Mouse (Mus musculus) frontal cortex, adult (tissue): Measurements from ENCODE around the gene Tti1.
"Not testable (repeated sequence)": the region's sequence is repeated elsewhere in the genome, so short reads cannot be mapped to it uniquely, and the experiment has no call there.

Experiments
- ATAC-seq: cut with Nextera tagmentation; 2 replicates; pipeline ENCODE4 v1.9.2; 2017; ENCODE audit warnings: mild to moderate bottlenecking, moderate library complexity, mixed read lengths; ENCODE audit not compliant: low TSS enrichment

Tti1 gene

DNA sequence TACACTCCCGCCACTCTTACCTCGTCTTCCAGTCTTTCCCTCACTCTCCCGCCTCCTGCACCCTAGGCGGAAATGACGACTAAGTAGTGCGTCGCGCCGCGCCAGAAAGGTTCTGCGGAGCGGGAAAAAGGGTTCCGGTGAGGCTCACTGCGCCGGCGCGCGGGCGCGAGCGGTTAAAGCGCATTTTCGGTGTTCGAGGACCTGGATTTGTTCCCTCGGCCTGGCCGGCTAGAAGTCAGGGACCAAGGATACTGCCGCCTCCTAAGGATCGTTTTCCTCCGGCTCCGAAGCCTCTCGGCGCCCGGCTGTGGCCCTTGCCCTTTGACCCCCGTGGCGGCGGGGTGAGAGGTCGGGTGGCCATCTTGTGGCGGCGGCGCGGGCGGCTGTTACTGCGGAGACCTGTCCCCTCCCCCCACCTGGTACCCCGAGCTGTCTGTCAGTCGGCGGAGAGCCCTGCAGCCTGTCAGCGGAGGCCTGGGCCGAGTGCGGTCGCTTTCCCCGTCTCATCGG lies at the start of gene Tti1, which contains the start of gene Rprd1b:
Tti1 (minus strand) TSS at position 80 of the 510 bp plus-strand sequence.
Rprd1b (plus strand) TSS at position 144 of the 510 bp plus-strand sequence.
- peak; percentile 95 for ATAC-seq

DNA sequence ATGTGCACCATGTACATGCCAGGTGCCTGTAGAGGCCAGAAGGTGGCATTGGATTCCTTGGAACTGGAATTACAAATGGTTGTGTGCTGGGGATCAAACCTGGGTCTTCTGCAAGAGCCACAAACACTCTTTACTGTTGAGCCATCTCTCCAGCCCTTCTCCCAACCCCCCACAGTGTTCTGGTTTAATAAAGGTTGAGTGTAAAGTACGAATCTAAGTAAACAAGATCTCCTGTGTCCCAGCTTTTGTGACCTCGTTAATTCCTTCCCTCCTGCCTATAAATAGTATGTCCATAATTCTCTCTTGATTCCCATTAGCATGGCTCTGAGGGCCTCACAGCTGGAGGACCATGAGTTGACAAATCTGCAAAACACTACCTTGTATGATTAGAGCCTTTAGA lies 49.7 kb upstream of the Tti1 start:
- ATAC-seq = no peak

DNA sequence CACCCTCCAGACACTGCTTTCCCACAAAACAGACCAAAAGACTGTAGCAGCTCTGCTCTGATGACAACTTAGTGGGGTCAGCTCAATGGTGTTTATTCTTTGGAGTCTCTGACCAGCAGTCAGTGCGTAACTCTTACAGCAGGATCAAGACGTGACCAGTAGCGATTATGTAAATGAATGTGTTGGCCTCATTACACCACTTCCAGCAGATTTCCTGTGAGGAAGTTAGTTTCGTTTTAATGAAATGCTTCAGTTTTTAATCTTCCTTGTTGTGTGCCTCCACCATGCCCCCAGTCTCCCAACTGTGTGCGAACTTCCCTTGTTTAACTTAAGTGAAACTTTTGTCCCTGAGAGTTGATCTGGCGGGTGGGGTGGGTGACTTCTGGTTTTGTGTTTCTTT lies 48.5 kb upstream of the Tti1 start:
- no peak for ATAC-seq

DNA sequence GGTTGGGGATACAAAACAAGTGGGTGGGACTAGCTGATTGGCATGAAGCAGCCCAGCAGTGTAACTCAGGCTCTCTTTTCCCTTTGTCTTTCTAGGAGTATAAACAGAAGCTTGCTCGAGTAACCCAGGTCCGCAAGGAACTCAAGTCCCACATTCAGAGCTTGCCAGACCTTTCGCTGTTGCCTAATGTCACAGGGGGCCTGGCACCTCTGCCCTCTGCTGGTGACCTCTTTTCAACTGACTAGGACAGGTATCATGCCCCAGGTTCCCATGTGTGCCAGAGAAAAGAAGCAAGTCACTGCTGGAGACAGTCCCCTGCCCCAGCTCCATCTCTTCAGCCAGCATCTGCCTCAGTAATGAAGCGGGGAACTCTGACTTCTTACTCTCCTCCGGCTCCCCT lies 46.6 kb upstream of the Tti1 start:
- no peak for ATAC-seq

DNA sequence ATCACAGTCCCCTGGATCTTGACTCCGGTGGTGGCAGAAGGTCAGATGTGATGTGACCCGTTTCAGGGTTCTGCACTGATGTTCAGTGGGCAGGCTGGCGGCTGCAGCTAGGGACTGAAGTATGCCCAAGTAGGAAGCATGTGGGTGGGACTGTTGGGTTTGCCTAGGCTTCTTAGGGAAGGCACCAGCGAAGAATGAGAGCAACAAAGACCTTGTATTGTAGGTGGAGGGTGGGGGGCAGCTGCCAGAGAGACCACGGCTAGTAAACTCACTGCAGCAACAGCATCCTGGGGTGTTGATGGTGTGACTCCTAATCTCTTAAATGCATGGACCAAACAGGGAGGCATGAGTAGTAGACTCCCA lies 43.4 kb upstream of the Tti1 start:
- ATAC-seq = peak; percentile 65; the same call in 1 of the 2 replicates

DNA sequence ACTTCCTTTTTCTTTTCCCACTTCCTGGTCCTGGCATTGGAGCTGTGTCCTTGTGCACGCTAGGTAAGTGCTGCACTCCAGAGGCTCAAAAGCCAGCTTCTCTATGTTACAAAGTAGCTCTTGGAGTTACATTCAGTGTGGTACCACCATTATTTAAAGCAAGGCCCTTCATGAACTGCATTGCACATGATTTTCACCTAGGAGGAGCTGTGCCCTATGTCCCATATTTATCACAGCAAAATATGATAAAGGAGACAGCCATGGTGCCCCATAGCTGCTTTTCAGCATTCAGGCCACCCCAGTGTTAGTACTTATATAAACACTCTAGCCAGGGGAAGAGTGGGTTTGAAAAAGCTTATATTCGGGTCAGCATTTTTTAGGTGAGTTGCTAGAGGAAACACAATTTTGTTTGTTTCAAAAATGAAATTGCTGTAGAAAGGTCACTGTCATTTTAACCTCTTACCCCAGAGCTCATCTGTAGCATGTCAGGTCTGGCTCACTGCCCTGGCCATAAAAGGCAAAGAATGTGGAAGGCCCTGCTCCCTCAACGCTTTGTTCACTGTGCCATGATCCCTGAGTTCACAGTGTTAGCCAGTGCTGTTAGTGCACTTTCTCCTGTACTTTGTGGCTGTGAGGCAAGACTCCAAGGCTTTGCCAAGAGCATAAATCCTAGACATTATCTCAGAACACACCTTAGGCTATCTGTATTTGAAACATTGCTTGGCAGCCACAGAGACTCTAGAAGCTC lies 42.8 kb upstream of the Tti1 start:
- ATAC-seq = no peak

DNA sequence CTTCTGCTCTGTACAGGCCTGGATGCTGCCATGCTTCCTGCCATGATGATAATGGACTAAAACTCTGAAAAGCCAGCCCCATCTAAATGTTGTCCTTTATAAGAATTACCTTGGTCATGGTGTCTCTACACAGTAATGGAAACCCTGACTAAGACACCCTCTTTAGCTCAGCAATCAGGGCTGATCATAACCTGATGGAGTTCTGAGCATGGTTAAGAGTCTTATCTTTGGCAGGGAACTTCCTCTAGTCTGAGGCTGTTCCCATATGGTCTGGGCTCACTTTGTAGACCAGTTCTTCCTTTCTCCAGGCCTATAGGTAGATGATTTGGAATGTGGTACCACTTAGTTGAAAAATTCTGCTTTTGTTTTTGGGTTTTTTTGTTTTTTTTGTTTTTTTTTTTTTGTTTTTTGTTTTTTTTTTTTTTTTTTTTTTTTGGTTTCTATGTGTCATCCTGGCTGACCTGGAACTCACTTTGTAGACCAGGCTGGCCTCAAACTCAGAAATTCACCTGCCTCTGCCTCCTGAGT lies 40.3 kb upstream of the Tti1 start:
- no peak for ATAC-seq

DNA sequence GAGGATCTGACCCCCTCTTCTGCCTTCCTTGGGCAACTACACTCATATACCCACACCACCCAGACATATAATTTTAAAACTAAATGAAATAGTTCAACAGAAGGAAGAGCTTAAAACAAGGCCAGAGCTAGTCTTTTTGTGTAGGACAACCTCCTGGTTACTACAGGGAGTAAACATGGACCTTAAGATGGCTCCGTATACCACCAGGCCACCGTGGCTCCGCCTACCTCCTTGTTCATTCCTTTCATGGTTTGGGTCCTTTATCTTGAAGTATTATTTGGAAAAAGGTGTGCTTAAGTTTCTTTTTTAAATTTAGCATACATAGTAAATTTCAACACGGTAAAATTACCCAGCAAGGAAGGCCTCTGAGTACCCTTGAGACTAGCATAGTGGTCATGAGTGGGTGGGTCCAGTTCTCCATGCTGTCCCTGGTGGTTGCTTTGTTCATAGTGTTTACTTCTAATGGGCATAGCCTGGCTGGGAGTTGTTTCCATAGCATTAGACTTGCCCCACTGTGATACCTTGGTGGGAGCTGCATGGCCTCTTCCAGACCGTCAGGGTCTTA lies 39.1 kb upstream of the Tti1 start:
- ATAC-seq = no peak

DNA sequence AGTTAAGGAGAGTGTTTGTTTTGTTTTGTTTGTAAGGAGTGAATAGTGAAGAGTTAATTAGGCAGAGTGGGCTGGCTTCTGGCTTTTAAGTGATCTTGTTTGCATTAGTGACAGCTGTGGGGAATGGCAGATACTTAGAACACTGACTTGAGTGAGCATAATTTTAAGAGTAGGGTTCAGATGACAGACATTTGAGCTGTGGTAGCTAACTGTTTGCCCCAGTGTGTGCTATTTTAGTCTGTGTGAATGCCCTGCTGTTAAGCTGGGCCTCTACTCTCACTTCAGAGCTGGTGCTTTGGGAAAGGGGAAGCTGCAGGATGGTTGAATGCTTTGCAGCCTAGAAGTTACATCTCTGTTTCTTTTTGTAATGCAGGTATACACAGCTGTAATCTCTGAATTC lies 38.2 kb upstream of the Tti1 start:
- ATAC-seq = no peak

DNA sequence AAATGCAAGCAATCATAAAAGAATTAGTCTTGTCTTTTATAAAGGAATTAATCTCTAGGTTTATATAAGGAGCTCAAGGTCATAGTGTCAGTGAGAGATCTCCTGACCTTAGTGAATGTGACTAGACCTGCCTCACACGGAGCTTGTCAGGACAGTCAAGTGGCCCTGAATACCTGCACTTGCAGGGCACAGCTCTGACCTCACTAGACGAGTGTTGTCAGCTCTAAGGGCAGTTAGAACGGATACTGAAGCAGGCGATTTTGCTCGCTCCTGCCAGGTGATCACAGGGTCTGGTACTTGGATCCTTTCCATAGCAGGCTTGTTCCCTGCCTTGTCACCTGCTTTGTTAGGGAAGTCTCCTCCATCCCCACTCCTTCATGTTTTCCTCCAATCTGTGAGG lies 36.8 kb upstream of the Tti1 start:
- ATAC-seq = no peak

DNA sequence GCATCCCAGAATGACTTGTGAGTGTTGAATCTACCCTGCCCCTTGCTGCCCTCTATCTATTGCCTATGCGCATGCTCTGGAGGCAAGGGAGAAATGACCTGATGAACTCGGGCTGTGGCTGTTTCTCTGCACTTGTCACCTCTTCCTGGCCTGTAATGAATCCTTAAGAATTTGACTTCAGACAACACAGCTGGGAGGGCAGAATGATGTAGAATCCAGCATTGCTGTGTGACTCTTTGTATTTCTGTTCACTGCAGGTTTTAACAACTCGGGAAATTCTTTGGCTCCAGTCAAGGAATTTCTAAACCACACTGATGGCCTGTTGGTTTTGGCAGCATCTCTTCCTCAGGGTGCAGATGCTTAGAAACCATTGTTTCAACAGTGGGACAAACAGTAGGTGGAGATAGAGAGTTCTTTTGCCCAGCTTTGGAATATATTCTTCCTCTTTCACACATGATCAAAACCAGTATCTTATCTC lies 36.4 kb upstream of the Tti1 start:
- ATAC-seq = peak; percentile 62; the same call in 1 of the 2 replicates

DNA sequence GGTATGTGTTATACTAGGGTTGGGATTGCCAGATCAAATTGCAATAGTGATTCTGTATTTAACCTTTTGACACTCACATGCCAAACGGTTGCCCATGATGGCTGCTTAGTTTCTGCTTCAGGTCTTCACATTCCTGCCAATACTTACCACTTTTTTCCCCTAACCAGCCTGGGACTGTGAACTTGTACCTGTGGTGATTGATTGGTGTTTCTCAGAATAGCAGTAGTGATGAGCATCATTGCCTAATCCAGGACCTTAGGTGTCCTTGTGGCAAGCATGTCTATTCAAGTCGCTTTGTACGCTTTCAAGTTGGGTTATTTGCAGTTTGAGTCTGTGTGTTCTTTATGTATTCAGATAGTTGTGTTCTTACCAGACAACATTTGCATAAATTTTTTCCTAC lies 34.8 kb upstream of the Tti1 start:
- ATAC-seq = no peak

DNA sequence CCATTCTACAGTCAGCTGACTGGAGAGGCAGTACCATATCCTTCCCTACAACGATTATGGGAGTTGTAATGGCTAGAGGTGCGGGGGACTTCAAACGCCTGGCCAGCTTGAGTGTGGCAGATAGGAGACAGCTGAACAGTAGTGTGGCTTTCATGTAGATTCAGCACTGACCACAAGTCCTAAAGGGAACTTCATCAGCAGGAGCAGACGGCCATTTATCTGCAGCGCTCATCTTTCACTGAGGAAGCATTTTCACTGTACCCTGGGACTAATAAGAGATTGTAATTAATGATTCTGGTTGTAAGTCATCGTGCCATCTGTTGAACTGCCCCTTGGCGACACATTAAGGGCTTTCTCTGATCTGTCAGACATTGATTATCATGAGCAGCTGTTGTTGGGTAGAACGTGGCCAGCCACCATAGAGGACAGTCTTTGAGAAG lies 31.5 kb upstream of the Tti1 start:
- no peak for ATAC-seq

DNA sequence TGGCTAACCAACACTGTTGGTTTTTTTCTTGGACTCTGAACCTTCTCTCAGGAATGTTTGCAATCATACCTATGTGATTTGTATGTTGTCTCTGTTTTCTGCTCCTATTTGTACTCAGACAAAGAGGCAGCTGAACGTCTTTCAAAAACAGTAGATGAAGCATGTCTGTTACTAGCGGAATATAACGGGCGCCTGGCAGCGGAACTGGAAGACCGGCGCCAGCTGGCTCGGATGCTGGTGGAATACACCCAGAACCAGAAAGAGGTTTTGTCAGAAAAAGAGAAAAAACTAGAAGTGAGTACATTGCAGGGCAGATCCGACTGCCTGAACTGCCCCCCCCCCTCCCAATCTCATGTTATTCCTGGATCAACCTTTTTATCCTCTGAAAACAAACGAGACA lies 30.3 kb upstream of the Tti1 start:
- ATAC-seq = peak; percentile 52; the same call in 1 of the 2 replicates

DNA sequence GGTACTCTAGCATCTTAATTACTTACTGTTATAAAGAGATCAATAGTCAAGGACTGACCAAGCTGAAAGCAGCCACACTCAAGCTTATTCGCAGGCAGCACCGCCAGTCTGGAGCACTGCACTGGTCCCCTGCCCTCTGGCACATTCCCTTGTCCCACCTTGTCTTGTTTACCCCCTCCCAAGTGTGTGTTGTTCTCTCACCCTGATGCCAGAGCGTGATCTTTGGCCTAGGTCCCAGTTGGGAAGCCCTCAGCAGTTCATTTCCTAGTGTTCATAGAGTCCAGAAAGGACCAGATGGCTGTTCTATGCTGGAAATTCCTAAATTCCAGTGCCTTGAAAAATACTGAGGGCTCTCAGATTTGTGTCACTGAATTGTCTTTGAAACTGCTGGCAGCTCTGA lies 28.8 kb upstream of the Tti1 start:
- no peak for ATAC-seq

DNA sequence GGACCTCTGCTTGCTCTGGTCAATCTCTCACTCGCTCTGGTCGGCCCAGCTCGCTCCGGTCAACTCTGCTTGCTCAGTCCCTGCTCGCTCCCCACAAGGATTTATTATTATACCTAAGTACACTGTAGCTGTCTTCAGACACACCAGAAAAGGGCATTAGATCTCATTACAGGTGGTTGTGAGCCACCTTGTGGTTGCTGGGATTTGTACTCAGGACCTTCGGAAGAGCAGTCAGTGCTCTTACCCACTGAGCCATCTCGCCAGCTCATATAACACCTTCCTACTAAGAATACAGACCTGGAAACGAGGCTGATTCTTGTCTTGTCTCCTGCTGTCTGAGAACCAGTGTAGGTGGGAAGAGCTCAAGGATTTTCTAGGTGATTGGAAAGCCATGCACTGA lies 27.1 kb upstream of the Tti1 start:
- not testable (repeated sequence) for ATAC-seq

DNA sequence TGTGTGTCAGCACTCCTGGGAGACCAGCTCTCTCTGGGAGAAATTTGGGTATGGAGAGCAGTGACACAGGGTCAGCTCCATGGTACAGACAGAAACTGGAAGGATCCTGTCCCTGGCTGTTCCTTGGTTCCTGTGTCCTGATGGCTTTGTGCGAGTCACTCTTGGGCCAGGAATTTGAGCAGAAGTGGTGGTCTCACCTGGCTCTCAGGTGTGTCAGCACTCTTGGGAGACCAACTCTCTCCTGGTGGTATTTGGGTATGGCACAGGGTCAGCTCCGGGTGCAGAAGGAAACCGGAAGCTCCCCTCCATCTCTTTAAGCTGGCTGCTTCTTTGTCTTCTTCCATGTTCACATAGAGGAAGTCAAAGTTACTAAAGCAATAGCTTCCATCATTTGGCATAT lies 26.4 kb upstream of the Tti1 start:
- no peak for ATAC-seq

DNA sequence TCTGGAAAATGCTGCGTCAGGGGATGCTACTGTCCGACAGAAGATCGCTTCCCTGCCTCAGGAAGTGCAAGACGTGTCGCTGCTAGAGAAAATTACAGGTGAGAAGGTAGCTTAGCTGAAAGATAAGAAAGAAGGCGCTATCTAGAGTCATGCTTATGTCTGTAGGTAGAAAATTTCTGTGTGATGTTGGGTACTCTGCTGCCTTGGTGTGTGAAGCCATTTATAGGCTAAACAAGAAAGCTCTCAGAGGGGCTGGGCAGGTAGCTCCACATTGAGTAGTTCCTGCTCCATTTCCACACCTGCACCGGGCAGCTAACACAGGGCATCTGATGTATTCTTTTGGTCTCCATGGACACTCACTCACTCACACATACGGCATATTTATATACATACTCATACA lies 21.9 kb upstream of the Tti1 start:
- ATAC-seq = no peak

DNA sequence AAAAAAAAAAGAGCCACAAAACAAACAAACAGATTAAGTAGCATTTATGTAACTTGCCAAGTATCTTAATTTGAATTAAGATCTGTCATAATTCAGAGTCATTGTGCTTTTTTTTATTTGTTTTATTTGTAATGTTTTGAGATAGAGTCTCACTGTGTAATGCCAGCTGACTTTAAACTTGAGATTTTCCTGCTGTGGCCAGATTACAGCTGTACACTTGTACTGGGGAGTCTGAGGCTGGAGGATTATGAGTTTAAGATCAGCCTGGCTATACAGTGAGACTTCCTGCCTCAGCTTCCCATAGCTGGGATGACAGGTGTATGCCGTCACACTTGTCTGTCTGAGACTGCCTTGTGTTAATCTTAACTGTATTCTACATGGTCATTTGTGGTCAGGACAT lies 20.5 kb upstream of the Tti1 start:
- no peak for ATAC-seq

DNA sequence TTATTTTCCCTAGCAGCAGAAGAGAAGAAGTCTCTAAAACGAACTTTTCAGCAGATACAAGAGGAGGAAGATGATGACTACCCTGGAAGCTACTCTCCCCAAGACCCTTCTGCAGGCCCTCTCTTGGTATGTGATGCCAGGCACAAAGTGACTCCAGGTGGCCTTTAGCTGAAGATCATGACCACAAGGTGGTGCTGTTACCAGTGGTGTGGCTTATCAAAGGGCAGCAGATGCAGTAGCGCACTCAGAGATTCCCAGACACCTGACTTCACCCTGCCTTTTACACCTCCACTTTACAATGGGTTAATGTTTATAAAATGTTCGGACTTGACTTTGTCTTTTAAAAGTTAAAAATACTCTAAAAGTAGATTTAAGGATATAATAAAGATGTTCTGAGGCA lies 19.7 kb upstream of the Tti1 start:
- no peak; the same call in 1 of the 2 replicates for ATAC-seq

DNA sequence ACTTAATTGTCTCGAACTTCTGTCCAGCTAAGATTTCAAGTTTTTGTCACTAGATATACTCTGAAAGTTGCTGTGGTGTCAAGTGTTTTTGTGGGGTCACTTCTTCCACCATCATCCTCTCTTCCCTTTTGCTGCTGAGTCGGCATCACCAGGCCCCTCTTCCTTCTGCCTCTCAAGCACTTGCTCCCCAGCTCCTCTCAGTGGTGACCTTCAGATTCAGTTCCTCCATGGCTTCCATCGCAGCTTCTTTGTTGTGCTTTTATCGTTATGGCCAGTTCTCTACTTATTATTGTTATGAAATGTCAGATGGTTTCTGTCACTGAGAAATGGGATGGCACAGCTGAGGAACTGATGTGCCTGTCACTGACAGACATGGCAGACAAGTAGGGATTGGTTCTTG lies 18.0 kb upstream of the Tti1 start:
- no peak for ATAC-seq

DNA sequence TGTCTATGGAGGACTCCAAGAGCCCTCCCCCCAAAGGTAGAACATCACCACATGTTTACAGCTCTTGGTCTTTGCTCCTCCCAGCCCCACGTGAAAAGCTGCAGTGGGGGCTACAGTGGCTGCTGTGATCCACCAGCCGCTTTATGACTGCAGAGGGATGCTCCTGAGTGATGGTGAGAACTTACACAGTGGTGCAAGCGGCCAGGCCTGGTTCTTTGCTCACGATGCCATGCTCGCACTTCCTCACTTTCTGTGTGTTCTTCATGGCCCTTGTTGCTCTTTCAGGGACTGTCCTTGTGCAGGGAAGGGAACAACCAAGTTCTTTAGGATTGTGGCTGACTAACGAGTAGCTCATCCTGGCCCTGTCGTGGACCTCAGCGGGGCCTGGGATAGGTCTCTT lies 15.3 kb upstream of the Tti1 start:
- ATAC-seq = no peak

DNA sequence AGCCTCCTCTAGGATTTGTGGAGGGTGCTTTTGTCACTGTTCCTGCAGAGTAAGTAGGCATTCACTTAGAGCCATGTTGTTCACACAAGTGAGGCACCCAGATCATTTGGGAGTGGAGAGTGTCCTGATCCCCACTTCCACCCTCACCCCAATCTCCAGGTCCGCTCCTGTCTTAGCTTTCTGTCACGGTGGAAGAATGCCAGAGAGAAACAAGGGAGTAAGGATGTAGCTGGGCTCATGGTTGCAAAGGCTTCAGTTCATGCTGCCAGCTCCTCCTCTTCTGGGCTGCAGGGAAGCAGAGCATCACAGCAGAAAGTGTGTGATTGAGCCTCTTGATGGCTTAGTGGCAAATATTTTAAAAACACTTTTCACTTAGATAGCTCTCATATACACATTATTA lies 12.2 kb upstream of the Tti1 start:
- ATAC-seq = no peak
